Mouse (Mus musculus) embryonic facial prominence, embryonic 11.5 days (tissue): ENCODE measurements around the gene Rad9b. TPM values are rescaled to one million over a fixed set of nuclear protein-coding genes. Genes with fewer than 3 reads are reported as not detected.

Experiments
- ATAC-seq: fragments of 200-750 bp; cut with Nextera tagmentation; replicated peaks from 2 replicates; pipeline ENCODE4 v1.8.0; 2017; ENCODE audit warnings: low read depth; ENCODE audit not compliant: insufficient number of reproducible peaks, low FRiP score, low TSS enrichment
- DNase-seq: peaks from one replicate; pipeline ENCODE4 v3.0.0-alpha.2; 2015; ENCODE audit warnings: low spot score
- H3K27ac ChIP-seq: fragments of 300-500 bp; sonication (generic); replicated peaks from 2 replicates; pipeline ENCODE4 v1.5.1; 2014; ENCODE audit warnings: mild to moderate bottlenecking, low read depth, low read length, control low read depth
- H3K27me3 ChIP-seq: fragments of 300-500 bp; sonication (generic); 2 replicates; pipeline ENCODE4 v1.6.1; 2014; ENCODE audit warnings: mild to moderate bottlenecking, low read length, moderate library complexity, mixed read lengths; ENCODE audit not compliant: control insufficient read depth, insufficient read depth
- H3K36me3 ChIP-seq: fragments of 300-500 bp; sonication (generic); replicated peaks from 2 replicates; pipeline ENCODE4 v1.6.1; 2014; ENCODE audit warnings: low read depth, mild to moderate bottlenecking, low read length, moderate library complexity, mixed read lengths; ENCODE audit not compliant: control insufficient read depth, insufficient read depth
- H3K4me1 ChIP-seq: fragments of 300-500 bp; sonication (generic); 2 replicates; pipeline ENCODE4 v1.6.1; 2014; ENCODE audit warnings: low read length, mixed read lengths; ENCODE audit not compliant: control insufficient read depth, insufficient read depth
- H3K4me2 ChIP-seq: fragments of 300-500 bp; sonication (generic); 2 replicates; pipeline ENCODE4 v1.6.1; 2014; ENCODE audit warnings: low read depth, mild to moderate bottlenecking, control low read depth, low read length, moderate library complexity
- H3K4me3 ChIP-seq: fragments of 300-500 bp; sonication (generic); 2 replicates; pipeline ENCODE4 v1.5.1; 2014; ENCODE audit warnings: low read depth, low read length, control low read depth
- H3K9ac ChIP-seq: fragments of 300-500 bp; sonication (generic); replicated peaks from 2 replicates; pipeline ENCODE4 v1.6.1; 2014; ENCODE audit warnings: mild to moderate bottlenecking, control low read depth, low read length
- H3K9me3 ChIP-seq: fragments of 300-500 bp; sonication (generic); replicated peaks from 2 replicates; pipeline ENCODE4 v1.6.1; 2016; ENCODE audit warnings: mild to moderate bottlenecking, low read length, inconsistent platforms, mixed read lengths; ENCODE audit not compliant: control insufficient read depth
- WGBS: fragments of 180-500 bp; shearing (Covaris S2); extraction: QIAGEN DNeasy Blood & Tissue Kit; methylation state at CpG from one replicate; pipeline ENCODE4 v1.1.7; 2014; 5-methylcytosine and 5-hydroxymethylcytosine counted together
- polyA plus RNA-seq: library from polyadenylated mRNA; unstranded; fragments of >200 nt; fragmentation: Nextera tagmentation; extraction: Ambion mirVana; gene quantifications from 2 replicates; pipeline ENCODE4 v1.2.1, GENCODE M21; 2014

The Rad9b gene
- polyA plus RNA-seq, result 9.1 and 10.7 TPM in 2 replicates

DNA sequence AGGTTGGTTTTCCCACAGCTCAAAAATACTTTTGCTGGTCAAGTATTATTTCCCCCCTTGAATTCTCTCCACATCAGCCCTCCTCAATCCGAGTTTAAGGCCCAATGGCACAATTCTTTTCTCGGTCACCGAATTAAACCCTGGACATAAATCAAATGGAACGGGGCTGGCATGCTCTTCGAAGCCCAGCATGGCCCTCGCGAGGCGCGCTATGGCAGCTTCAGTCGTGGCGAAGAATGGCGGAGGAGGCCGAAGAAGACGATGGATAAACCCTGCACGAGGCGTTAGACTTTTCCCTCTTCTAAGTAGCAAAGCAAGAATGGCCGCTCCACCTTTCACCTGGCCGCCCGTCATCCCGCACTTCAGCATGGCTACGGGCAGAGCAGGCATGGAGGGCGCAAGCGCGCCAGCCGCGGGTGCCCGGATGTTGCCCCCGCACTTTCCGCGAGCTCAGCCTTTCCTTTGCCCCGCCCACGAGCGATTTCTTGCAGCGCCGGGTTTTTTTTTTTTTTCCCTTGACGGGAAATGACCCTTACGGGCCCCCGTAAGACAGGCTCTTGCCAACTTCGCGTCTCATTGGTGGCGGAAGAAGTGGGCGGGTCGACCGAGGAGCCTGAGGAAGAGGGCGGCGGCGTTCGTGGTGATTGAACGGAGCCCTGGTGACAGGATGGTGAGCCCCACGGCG, at the start of gene Rad9b, which contains the start of gene Vps29:
Gene Rad9b (minus strand): TSS at position 427 of the 685 bp plus-strand sequence.
Gene Vps29 (plus strand): TSS at position 563 of the 685 bp plus-strand sequence.
- Histone ChIP-seq H3K9ac (peak within 1 kb of the TSS; percentile 77), H3K9me3 (no peaks in the 10 kb centered on the region), H3K4me2 (peak within 1 kb of the TSS; percentile 78), H3K4me1 (no peaks in the 10 kb centered on the region), H3K27ac (no peak within 1 kb of the TSS), H3K4me3 (peak within 1 kb of the TSS; percentile 83), H3K36me3 (no peaks in the 10 kb centered on the region; the same call in 1 of the 2 replicates), H3K27me3 (no peaks in the 10 kb centered on the region)
- ATAC-seq, result peak; percentile 89
- 2% methylated on average over 51 of the region's 51 CpGs for WGBS
- DNase-seq, result peak; percentile 100

DNA sequence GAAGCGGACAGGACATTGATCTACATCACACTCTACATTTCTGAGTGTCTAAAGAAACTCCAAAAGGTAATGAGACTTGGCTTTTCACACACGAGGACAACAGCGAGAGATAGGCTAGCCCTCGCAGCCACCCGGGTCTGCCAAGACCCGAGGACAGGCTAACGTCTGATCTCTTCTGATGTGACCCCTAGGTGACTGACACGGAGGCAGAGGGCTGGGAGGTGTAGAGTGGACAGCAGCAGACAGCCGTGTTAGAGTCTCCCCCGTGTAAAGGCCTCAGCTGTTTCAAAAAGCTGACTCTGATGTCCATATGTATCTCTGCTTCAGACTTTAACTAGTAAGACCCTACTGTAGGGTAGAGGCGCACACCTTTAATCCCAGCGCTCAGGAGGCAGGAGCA, 49.3 kb upstream of the Rad9b start:
- peaks cover 14% of the 10 kb centered on the region for H3K36me3 ChIP-seq
- H3K4me1 ChIP-seq, result no peaks in the 10 kb centered on the region

DNA sequence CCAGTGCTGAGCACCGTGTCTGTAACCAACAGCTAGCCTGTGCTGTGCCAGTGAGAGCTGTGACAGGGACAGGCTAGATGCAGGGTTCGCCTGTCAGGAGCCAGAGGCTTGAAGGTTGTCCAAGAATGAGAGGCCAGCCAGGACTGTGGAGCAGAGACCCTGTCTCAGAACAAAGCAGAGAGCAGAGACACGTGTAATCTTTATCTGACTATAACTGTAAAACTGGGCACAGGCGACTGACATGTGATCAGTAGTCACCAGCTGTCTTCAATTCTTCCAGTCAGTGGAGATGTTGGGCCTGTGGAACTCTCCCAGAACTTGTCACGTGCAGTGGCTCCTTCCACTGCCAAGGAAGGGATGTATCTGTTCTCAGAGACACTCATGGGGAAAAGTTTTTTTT, 48.7 kb upstream of the Rad9b start:
- H3K4me2 ChIP-seq, result no peak overlapping the region
- no peak overlapping the region for H3K27ac ChIP-seq
- ATAC-seq (no peak), DNase-seq (no peak)
- no peaks in the 10 kb centered on the region for H3K4me1 ChIP-seq
- H3K27me3 ChIP-seq, result no peaks in the 10 kb centered on the region
- H3K4me3 ChIP-seq, result no peak overlapping the region
- peaks cover 14% of the 10 kb centered on the region for H3K36me3 ChIP-seq
- 91% methylated on average over 5 of the region's 5 CpGs for WGBS
- no peak overlapping the region for H3K9ac ChIP-seq
- no peaks in the 10 kb centered on the region for H3K9me3 ChIP-seq

More for the DNA sequence above, 49.3 kb upstream of the Rad9b start:
- H3K4me3 ChIP-seq, result no peak overlapping the region
- no peaks in the 10 kb centered on the region for H3K9me3 ChIP-seq
- 94% methylated on average over 12 of the region's 12 CpGs for WGBS
- H3K27ac ChIP-seq, result no peak overlapping the region
- no peak overlapping the region for H3K9ac ChIP-seq
- DNase-seq, result no peak
- ATAC-seq, result no peak
- no peak overlapping the region for H3K4me2 ChIP-seq
- no peaks in the 10 kb centered on the region for H3K27me3 ChIP-seq

DNA sequence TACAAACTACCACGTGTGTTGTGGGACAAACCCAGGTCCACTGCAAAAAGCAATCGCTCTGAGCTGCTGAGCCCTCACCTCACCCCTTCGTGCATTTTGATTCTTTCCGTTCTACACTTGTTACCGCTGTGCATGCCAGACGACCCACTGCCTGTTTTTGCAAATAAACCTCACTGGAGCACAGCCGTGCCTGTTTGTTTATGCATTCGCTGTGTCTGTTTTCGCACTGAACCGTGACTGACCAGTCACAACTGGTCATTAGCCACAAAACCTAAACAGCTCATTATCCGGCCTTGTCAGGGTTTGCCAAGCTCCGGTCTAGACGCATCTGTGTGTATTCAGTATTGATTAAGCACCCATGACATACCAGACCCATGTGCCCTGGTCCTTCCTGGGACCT, 48.1 kb upstream of the Rad9b start:
- H3K4me3 ChIP-seq, result no peak overlapping the region
- peaks cover 14% of the 10 kb centered on the region for H3K36me3 ChIP-seq
- no peaks in the 10 kb centered on the region for H3K27me3 ChIP-seq
- DNase-seq (no peak), ATAC-seq (no peak)
- H3K9me3 ChIP-seq, result no peaks in the 10 kb centered on the region
- H3K9ac ChIP-seq, result no peak overlapping the region
- H3K27ac ChIP-seq, result no peak overlapping the region
- no peaks in the 10 kb centered on the region for H3K4me1 ChIP-seq
- 87% methylated on average over 13 of the region's 13 CpGs for WGBS
- no peak overlapping the region for H3K4me2 ChIP-seq

DNA sequence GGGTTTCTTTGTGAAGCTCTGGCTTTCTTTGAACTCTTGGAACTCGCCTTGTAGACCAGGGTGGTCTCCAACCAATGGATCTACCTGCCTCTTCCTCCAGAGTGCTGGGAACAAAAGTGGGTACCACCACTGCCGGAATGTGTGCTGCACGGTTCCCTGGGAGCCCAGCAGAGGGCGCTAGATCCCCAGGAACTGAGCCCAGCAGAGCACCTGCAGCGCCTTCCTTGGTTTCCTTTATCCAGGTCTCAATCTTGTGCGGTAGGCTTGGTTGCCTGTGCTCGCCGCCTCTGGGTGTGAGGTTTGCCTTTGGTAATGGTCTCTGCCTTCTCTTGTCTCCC, 47.2 kb upstream of the Rad9b start:
- H3K9me3 ChIP-seq, result no peaks in the 10 kb centered on the region
- DNase-seq, result peak; percentile 69
- WGBS, result 22% methylated on average over 8 of the region's 8 CpGs
- peaks cover 9% of the 10 kb centered on the region for H3K36me3 ChIP-seq
- H3K4me1 ChIP-seq, result no peaks in the 10 kb centered on the region
- no peak overlapping the region for H3K4me3 ChIP-seq
- no peak overlapping the region for H3K27ac ChIP-seq
- H3K27me3 ChIP-seq, result no peaks in the 10 kb centered on the region
- no peak overlapping the region for H3K9ac ChIP-seq
- ATAC-seq, result no peak
- H3K4me2 ChIP-seq, result no peak overlapping the region

DNA sequence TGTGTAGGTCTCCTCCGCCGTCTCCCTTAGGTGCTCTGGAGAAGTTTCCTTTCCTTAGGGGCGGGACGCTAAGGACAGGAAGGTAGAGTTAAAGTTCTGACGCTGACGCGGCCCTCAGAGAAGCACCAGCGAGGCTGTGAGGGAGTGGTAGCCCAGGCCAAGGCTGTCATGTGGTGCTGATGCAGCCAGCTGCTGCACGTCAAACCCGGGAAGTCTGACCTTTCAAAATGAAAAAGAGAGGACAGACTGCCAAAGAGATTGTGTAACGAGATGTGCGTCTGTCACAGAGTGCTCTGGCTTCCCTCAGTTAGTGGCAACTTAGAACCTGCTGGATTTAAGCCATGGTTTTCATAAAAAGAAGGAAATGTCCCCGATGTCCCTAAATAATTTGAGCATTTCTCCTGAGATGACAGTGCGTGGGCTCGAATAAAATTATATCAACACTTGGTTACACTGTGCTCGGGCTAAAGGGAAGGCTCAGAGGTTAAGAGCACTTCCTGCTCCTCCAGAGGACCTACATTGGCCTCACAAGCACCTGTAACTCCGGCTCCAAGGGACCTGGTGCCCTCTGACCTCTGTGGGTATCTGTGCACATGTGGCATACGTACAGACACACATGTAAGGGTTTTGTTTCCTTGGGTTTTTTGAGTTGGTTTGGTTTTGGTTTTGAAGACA, 46.7 kb upstream of the Rad9b start:
- 85% methylated on average over 18 of the region's 18 CpGs for WGBS
- no peaks in the 10 kb centered on the region for H3K9me3 ChIP-seq
- no peak for ATAC-seq
- no peak overlapping the region for H3K4me3 ChIP-seq
- no peak for DNase-seq
- H3K4me1 ChIP-seq, result no peaks in the 10 kb centered on the region
- no peak overlapping the region for H3K9ac ChIP-seq
- H3K27ac ChIP-seq, result no peak overlapping the region
- peaks cover 8% of the 10 kb centered on the region for H3K36me3 ChIP-seq
- no peak overlapping the region for H3K4me2 ChIP-seq
- H3K27me3 ChIP-seq, result no peaks in the 10 kb centered on the region

DNA sequence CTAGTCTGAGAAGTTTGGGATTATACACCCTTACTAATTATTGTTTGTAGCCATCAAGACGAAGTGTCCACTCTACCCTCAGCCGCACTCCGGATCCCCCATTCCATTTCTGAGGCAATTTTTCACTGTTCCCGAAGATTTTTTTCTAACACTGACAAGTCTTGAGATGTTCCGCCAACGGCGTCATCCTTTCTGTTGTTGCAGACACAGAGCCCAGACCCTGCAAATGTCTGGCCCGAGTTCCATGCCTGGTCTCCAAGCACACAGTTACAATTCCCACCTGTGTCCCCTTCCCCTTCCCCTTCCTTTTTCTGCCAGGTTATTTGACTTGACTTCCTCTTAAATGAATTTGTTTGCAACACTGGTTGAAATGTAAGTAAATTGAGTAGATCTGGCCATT, 45.8 kb upstream of the Rad9b start:
- H3K4me2 ChIP-seq, result no peak overlapping the region
- no peak overlapping the region for H3K9ac ChIP-seq
- no peak for DNase-seq
- ATAC-seq, result no peak
- WGBS, result 90% methylated on average over 8 of the region's 8 CpGs
- no peak overlapping the region for H3K27ac ChIP-seq
- no peaks in the 10 kb centered on the region for H3K9me3 ChIP-seq
- H3K4me1 ChIP-seq, result no peaks in the 10 kb centered on the region
- peaks cover 8% of the 10 kb centered on the region for H3K36me3 ChIP-seq
- H3K27me3 ChIP-seq, result no peaks in the 10 kb centered on the region
- H3K4me3 ChIP-seq, result no peak overlapping the region

DNA sequence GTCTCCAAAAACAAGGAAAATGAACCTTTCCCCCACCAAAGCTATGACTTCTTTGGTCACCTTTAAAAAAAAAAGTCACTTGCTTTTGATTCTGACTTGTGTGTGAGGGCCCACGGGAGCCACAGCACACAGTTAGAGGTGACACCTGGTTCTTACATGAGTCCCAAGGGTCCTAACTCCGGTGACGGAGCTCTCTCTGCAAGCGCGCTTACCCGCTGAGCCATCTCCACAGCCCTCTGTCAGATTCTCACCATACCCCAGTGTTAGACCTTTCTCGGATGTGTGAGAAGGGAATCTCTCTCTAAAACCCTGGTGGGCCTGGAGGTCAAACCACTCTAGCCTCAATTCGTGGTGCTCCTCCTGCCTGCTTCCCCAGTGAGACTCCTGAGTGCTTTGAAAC, 43.5 kb upstream of the Rad9b start:
- Histone ChIP-seq H3K4me1 (no peaks in the 10 kb centered on the region; the same call in 1 of the 2 replicates), H3K4me3 (no peak overlapping the region), H3K27me3 (no peaks in the 10 kb centered on the region), H3K4me2 (no peak overlapping the region), H3K9me3 (no peaks in the 10 kb centered on the region), H3K36me3 (peaks cover 3% of the 10 kb centered on the region), H3K9ac (no peak overlapping the region), H3K27ac (no peak overlapping the region)
- DNase-seq (no peak), ATAC-seq (no peak)
- WGBS, result 92% methylated on average over 8 of the region's 8 CpGs
